Mouse (Mus musculus) limb, embryonic 14.5 days (tissue): ENCODE measurements around the gene Atg4b. TPM values are rescaled to one million over a fixed set of nuclear protein-coding genes. Genes with fewer than 3 reads are reported as not detected.

Experiments used
- ATAC-seq: fragments of 200-750 bp; cut with Nextera tagmentation; 2 replicates; pipeline ENCODE4 v1.8.0; 2017; ENCODE audit warnings: low read depth, moderate number of reproducible peaks, moderate TSS enrichment; ENCODE audit not compliant: low FRiP score
- DNase-seq: peaks from one replicate; pipeline ENCODE4 v3.0.0-alpha.2; 2015; ENCODE audit warnings: low spot score
- H3K27ac ChIP-seq: fragments of 300-500 bp; sonication (generic); replicated peaks from 2 replicates; pipeline ENCODE4 v1.5.1; 2014; ENCODE audit warnings: low read depth, mild to moderate bottlenecking, low read length, moderate library complexity, mixed read lengths
- H3K27me3 ChIP-seq: fragments of 300-500 bp; sonication (generic); 2 replicates; pipeline ENCODE4 v1.6.1; 2014; ENCODE audit warnings: low read length, mixed read lengths; ENCODE audit not compliant: control insufficient read depth, insufficient read depth
- H3K36me3 ChIP-seq: fragments of 300-500 bp; sonication (generic); 2 replicates; pipeline ENCODE4 v1.6.1; 2014; ENCODE audit warnings: mild to moderate bottlenecking, low read length, moderate library complexity, mixed read lengths; ENCODE audit not compliant: control insufficient read depth, insufficient read depth
- H3K4me1 ChIP-seq: fragments of 300-500 bp; sonication (generic); 2 replicates; pipeline ENCODE4 v1.6.1; 2014; ENCODE audit warnings: antibody characterized with exemption, low read length, mixed read lengths; ENCODE audit not compliant: control insufficient read depth, insufficient read depth
- H3K4me2 ChIP-seq: fragments of 300-500 bp; sonication (generic); replicated peaks from 2 replicates; pipeline ENCODE4 v1.6.1; 2014; ENCODE audit warnings: low read depth, mild to moderate bottlenecking, low read length, moderate library complexity; ENCODE audit not compliant: severe bottlenecking
- H3K4me3 ChIP-seq: fragments of 300-500 bp; sonication (generic); replicated peaks from 2 replicates; pipeline ENCODE4 v1.5.1; 2014; ENCODE audit warnings: low read length
- H3K9ac ChIP-seq: fragments of 300-500 bp; sonication (generic); 2 replicates; pipeline ENCODE4 v1.6.1; 2014; ENCODE audit warnings: mild to moderate bottlenecking, low read depth, low read length, moderate library complexity; ENCODE audit not compliant: severe bottlenecking
- H3K9me3 ChIP-seq: fragments of 300-500 bp; sonication (generic); 2 replicates; pipeline ENCODE4 v1.6.1; 2016; ENCODE audit warnings: low read length; ENCODE audit not compliant: control insufficient read depth
- POLR2A ChIP-seq: fragments of 200-500 bp; IDR thresholded peaks from 2 replicates; pipeline ENCODE4 v1.8.0; 2012; ENCODE audit warnings: inconsistent platforms, mild to moderate bottlenecking, moderate library complexity, borderline replicate concordance; ENCODE audit not compliant: insufficient read depth, insufficient read length; ENCODE audit errors: extremely low read depth
- WGBS: fragments of 180-500 bp; shearing (Covaris S2); extraction: QIAGEN DNeasy Blood & Tissue Kit; methylation state at CpG from one replicate; pipeline ENCODE4 v1.1.7; 2014; 5-methylcytosine and 5-hydroxymethylcytosine counted together
- polyA plus RNA-seq, 2 experiments: library from polyadenylated mRNA; depleted of rRNA in 1 of 2; stranded (reverse) in 1 of 2; unstranded in 1 of 2; fragments of >200 nt; fragmentation: Nextera tagmentation in 1 of 2; extraction: Ambion mirVana in 1 of 2; gene quantifications; 2 replicates each; pipeline versions ENCODE4 v1.2.1 to v1.2.3; 2012 to 2014

The Atg4b gene
- polyA plus RNA-seq, 2 experiments, result 59.1 to 81.8 TPM

DNA sequence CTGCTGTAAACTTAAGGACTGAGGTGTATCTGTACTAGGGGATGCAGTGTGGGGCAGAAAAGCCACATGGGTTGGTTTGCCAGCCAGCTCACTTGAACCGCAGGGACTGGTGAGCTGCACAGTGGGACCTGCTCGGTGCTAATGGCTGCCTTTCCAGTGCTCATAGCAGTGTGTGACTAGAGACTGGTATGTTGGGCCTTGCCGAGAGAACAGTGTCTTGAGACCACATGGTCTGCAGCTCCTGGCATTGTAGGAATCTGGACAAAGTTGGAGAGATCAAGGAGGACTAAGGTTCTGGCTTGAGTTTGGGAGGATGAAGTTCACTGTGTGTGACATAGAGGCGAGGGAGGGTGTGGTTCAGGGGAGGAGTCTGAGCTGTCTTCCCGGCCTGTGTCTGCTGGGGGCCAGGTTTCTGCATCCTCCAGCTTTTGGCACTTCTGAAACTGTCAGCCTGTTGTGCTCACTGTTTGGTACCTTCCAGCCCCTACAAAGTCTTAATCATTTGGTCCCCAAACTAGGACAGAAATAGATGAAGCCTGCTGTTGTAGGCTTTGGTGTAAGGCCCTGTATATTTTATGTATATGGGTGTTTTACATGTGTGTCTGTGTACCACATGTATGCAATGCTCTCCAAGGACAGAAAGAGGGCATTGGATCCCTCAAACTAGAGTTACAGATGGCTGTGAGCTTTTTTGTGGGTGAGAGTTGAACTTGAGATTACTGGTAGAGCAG lies 54.1 kb downstream of the Atg4b start:
- Histone ChIP-seq H3K27ac (no peak overlapping the region), H3K27me3 (no peaks in the 10 kb centered on the region), H3K4me3 (no peak overlapping the region), H3K9me3 (no peaks in the 10 kb centered on the region), H3K4me2 (no peak overlapping the region), H3K9ac (no peak overlapping the region), H3K36me3 (peaks cover 43% of the 10 kb centered on the region), H3K4me1 (peaks cover 22% of the 10 kb centered on the region)
- DNase-seq, result no peak
- TF ChIP-seq POLR2A, result no peak
- 81% methylated on average over 5 of the region's 5 CpGs for WGBS
- ATAC-seq, result no peak

DNA sequence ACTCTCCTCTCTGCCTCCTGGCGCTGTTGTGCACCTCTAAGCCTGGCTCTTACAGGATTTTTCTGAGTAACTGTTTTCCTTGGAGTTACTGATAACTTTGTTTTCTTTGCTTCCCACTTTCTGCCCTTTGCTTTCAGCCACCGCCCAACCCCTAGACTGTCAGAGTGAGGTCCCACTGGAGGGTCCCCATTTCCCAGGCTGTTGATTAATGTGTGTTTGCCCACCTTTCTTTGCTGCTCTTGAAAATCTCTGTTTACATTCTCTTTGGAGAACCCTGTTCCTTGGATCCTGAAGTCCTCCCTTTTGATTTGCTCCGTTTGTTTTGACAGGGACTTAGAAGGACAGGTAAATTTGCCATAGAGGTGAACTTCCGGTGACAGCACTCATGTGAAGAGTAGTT lies 57.6 kb downstream of the Atg4b start:
- no peak overlapping the region for H3K9ac ChIP-seq
- ATAC-seq (no peak), DNase-seq (no peak)
- 93% methylated on average over 4 of the region's 4 CpGs for WGBS
- no peak for TF ChIP-seq POLR2A
- no peaks in the 10 kb centered on the region for H3K9me3 ChIP-seq
- H3K4me1 ChIP-seq, result peaks cover 6% of the 10 kb centered on the region
- H3K36me3 ChIP-seq, result peaks cover 71% of the 10 kb centered on the region
- no peaks in the 10 kb centered on the region for H3K27me3 ChIP-seq
- H3K4me3 ChIP-seq, result no peak overlapping the region
- no peak overlapping the region for H3K27ac ChIP-seq
- no peak overlapping the region for H3K4me2 ChIP-seq

- Histone ChIP-seq H3K4me3 (no peak overlapping the region), H3K27me3 (no peaks in the 10 kb centered on the region), H3K9me3 (no peaks in the 10 kb centered on the region), H3K27ac (no peak overlapping the region), H3K36me3 (peaks cover 82% of the 10 kb centered on the region), H3K4me1 (no peaks in the 10 kb centered on the region), H3K9ac (no peak overlapping the region), H3K4me2 (no peak overlapping the region)
- WGBS, result 94% methylated on average over 3 of the region's 3 CpGs
- ATAC-seq (no peak), DNase-seq (no peak)
- TF ChIP-seq POLR2A, result no peak
Measured at GRCm38 (mm10) chr1:93810011-93810410, 58.7 kb downstream of the Atg4b start.

DNA sequence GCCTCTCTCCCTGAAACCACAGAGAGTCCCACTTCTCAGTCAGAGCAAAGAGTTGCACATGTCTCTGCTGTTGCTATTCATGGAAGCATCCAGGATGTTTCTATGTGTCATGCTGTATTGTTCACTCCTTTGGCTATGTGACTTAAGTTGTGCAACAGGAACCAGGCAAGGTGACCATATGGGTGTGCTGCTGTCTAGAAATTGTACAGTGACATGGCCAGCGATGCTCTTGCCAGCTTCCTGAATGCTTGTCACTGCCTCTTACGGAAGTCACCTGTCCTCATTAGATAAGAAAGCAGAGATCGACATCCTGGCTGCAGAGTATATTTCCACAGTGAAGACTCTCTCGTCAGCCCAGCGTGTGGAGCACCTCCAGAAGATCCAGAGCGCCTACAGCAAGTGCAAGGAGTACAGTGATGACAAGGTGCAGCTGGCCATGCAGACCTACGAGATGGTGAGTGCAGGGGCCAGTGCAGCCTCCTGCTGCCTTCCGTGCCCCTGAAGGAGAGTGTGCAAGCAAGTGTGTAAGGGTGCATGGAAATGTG lies 60.3 kb downstream of the Atg4b start:
- Histone ChIP-seq H3K4me2 (no peak overlapping the region), H3K9me3 (no peaks in the 10 kb centered on the region), H3K27ac (no peak overlapping the region), H3K4me1 (no peaks in the 10 kb centered on the region), H3K27me3 (no peaks in the 10 kb centered on the region), H3K9ac (no peak overlapping the region), H3K36me3 (peaks cover 88% of the 10 kb centered on the region), H3K4me3 (no peak overlapping the region)
- 94% methylated on average over 8 of the region's 8 CpGs for WGBS
- TF ChIP-seq POLR2A, result no peak
- no peak for ATAC-seq
- no peak for DNase-seq

GRCm38 (mm10) chr1:93817823-93818532 lies 66.7 kb downstream of the Atg4b start:
- no peaks in the 10 kb centered on the region for H3K9me3 ChIP-seq
- TF ChIP-seq POLR2A, result no peak
- no peak overlapping the region for H3K27ac ChIP-seq
- H3K4me2 ChIP-seq, result no peak overlapping the region
- H3K9ac ChIP-seq, result no peak overlapping the region
- H3K36me3 ChIP-seq, result peaks cover 82% of the 10 kb centered on the region
- no peak overlapping the region for H3K4me3 ChIP-seq
- WGBS, result 92% methylated on average over 8 of the region's 8 CpGs
- DNase-seq (no peak), ATAC-seq (no peak)
- H3K4me1 ChIP-seq, result no peaks in the 10 kb centered on the region
- H3K27me3 ChIP-seq, result no peaks in the 10 kb centered on the region
